Mouse (Mus musculus): ENCODE results near the gene Ehd2. TPM values are rescaled to one million over a fixed set of nuclear protein-coding genes. Genes with fewer than 3 reads are reported as not detected.

Gene Ehd2
- total RNA-seq, 2 experiments from 2014 or later, result 5.6 to 6.1 TPM

GRCm38 (mm10) chr7:15914252-15914651 is 53.1 kb downstream of the Ehd2 start:
- peak in 1 of 2 experiments; percentile 51 for DNase-seq (ENCODE audit: low spot score in 2 of 2)

GRCm38 (mm10) chr7:15912183-15912582 is 55.2 kb downstream of the Ehd2 start:
- DNase-seq (ENCODE audit: low spot score in 2 of 2), result peak in 1 of 2 experiments; percentile 80

GRCm38 (mm10) chr7:15910521-15910920 is 56.8 kb downstream of the Ehd2 start:
- no peak for DNase-seq (ENCODE audit: low spot score in 2 of 2)

- no peak for DNase-seq (ENCODE audit: low spot score in 2 of 2)
Measured at GRCm38 (mm10) chr7:15907971-15908590, 59.3 kb downstream of the Ehd2 start.

GRCm38 (mm10) chr7:15906602-15907001 is 60.8 kb downstream of the Ehd2 start:
- no peak for DNase-seq (ENCODE audit: low spot score in 2 of 2)

GRCm38 (mm10) chr7:15905861-15906260 is 61.5 kb downstream of the Ehd2 start:
- DNase-seq (ENCODE audit: low spot score in 2 of 2), result no peak

GRCm38 (mm10) chr7:15901366-15902048 is 65.9 kb downstream of the Ehd2 start:
- DNase-seq (ENCODE audit: low spot score in 2 of 2), result no peak

Other genes starting within 250 kb of the Ehd2 start
- under 1 TPM in 1 of 2 experiments, not detected in 1; 0.50 TPM for gene Obox5, start 217.4 kb downstream of the Ehd2 start, total RNA-seq (2021)
- not detected for gene Obox6, start 127.9 kb downstream of the Ehd2 start, total RNA-seq (2021)
- not detected for gene Crx, start 87.6 kb downstream of the Ehd2 start, total RNA-seq (2021)
- gene Crxos, start 85.0 kb downstream of the Ehd2 start, total RNA-seq (2021), result not detected
- gene Selenow, start 45.2 kb downstream of the Ehd2 start, total RNA-seq (2021), result 1,000 to 10,000 TPM; 1,389 to 1,431 TPM
- gene Nop53, start 21.5 kb downstream of the Ehd2 start, total RNA-seq (2021), result 100 to 1,000 TPM; 143 to 144 TPM
- gene Bicra, start 80.4 kb upstream of the Ehd2 start, total RNA-seq (2021), result 10 to 100 TPM; 19.6 to 20.7 TPM
- under 1 TPM; 0.41 to 0.89 TPM for gene Zfp541, start 94.2 kb upstream of the Ehd2 start, total RNA-seq (2021)
- 100 to 1,000 TPM; 293 to 307 TPM for gene Napa, start 130.9 kb upstream of the Ehd2 start, total RNA-seq (2021)
- gene Kptn, start 152.3 kb upstream of the Ehd2 start, total RNA-seq (2021), result 10 to 100 TPM; 34.2 to 34.3 TPM
- 100 to 1,000 TPM; 277 to 290 TPM for gene Slc8a2, start 162.3 kb upstream of the Ehd2 start, total RNA-seq (2021)
- 10 to 100 TPM; 33.7 to 38.2 TPM for gene Meis3, start 207.5 kb upstream of the Ehd2 start, total RNA-seq (2021)

Data from layer of hippocampus, adult 18-20 months (tissue).